Comparison of ENCODE assay signal across 18 mouse cellular contexts in the genomic region with DNA sequence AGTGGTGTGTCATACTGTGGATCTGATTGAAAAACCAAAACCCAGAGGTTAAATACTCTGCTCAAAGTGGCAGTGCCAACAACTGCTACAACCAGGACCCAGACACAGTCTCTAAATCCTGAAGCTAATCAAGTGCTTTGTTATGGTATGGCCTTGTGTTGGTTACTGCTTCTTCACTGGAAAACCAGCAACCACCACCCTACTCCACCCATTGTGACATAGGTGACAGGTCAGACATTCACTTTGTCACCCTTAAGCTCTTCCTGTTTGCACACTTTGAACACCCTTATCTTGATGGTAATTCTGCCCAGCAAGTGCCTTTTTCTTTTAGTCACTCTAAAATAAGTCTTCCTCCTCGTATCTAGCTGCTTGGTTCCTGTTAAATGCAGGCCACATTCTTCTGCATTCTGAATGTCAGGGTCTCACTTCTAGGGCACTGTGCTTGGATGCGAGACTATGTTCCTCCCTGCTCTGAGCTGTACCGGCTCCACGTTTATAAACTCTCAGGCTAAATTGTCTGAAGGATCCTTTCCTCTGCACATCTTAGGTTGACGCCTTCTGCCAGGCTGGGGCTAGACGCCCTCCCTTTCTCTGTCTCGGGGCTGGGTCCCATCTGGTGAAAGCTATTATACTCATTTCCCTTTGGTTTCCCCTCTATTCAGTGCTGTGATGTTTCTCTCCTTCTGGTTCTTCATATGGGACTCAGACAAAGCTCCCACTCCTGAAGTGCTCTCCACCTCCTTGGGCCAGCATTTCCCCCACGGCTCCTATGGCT. TPM values are rescaled to one million over a fixed set of nuclear protein-coding genes. Genes with fewer than 3 reads are reported as not detected.
A peak's percentile ranks its signal among the peaks of the same experiment; 100 is the strongest.
DNase-seq lines count a peak whose midpoint lies in the region; ATAC-seq and TF ChIP-seq lines count a peak whose summit lies in the region.
"Had no signal": no experiment of that assay in that cellular context is flagged by ENCODE, and none has a peak within 500 bp of the region (broad histone marks: within the 10 kb centered on the region; RNA-seq: fewer than 3 reads in every experiment).

No protein-coding gene starts in this region.

- H3K27ac ChIP-seq in midbrain, embryonic 13.5 days, result no peak overlapping the region
- no peak overlapping the region; the same call in 1 of the 2 replicates for H3K27ac ChIP-seq in midbrain, embryonic 11.5 days (ENCODE audit: low read depth, low read length)
- peak overlapping the region; percentile 23 for H3K27ac ChIP-seq in bone marrow, adult 2 months (ENCODE audit: control insufficient read depth, insufficient read depth, low read depth, low read length, poor library complexity)
- H3K27ac ChIP-seq: limb, embryonic 12.5 days; midbrain, embryonic 10.5 days; stomach, embryonic 15.5 days had no signal

- no peaks in the 10 kb centered on the region for H3K36me3 ChIP-seq in midbrain, embryonic 13.5 days
- H3K36me3 ChIP-seq in midbrain, embryonic 11.5 days (ENCODE audit: control insufficient read depth, insufficient read depth, low read length), result no peaks in the 10 kb centered on the region
- H3K36me3 ChIP-seq: G1E; limb, embryonic 12.5 days; midbrain, embryonic 10.5 days; stomach, embryonic 15.5 days had no signal

- H3K4me2 ChIP-seq in midbrain, embryonic 13.5 days (replicated peaks), result no peak overlapping the region
- H3K4me2 ChIP-seq in midbrain, embryonic 11.5 days, result no peak overlapping the region
- H3K4me2 ChIP-seq: limb, embryonic 12.5 days; stomach, embryonic 15.5 days had no signal

- no peak overlapping the region for H3K9ac ChIP-seq in midbrain, embryonic 13.5 days (replicated peaks)
- no peak overlapping the region for H3K9ac ChIP-seq in midbrain, embryonic 11.5 days (ENCODE audit: low read length)
- H3K9ac ChIP-seq: limb, embryonic 12.5 days; liver, postnatal 0 days; stomach, embryonic 15.5 days had no signal

- peak; percentile 45 for ATAC-seq in midbrain, embryonic 13.5 days
- no peak for ATAC-seq in midbrain, embryonic 11.5 days (ENCODE audit: low FRiP score)

- DNase-seq in midbrain, embryonic 11.5 days (ENCODE audit: low spot score, missing footprints), result no peak
- DNase-seq in induced T-regulatory cell, adult 2 months (ENCODE audit: low read depth), result peak; percentile 92
- DNase-seq in thymus, postnatal 14 days, result peak; percentile 38
- no peak for DNase-seq in left cerebral cortex, adult 8-10 months (ENCODE audit: low spot score in 2 of 2)
- no peak for DNase-seq in left cerebral cortex, postnatal 4 days
- DNase-seq: gastrocnemius, postnatal 25 days; kidney, adult 11 months; liver, postnatal 0 days; right cerebral cortex, adult 18-20 months had no signal

- no peak for TF ChIP-seq POLR2A in bone marrow, adult 2 months (IDR thresholded peaks at IDR 0.05; ENCODE audit: borderline replicate concordance, control insufficient read depth, low read depth, low read length)

- 62% methylated on average over 8 of the region's 8 CpGs for whole genome bisulfite sequencing in midbrain, embryonic 13.5 days
- 73% methylated on average over 8 of the region's 8 CpGs for WGBS in midbrain, embryonic 11.5 days
- WGBS in bone marrow, adult 2 months, result 36% methylated on average over 8 of the region's 8 CpGs

- H3K4me3 ChIP-seq in midbrain, embryonic 13.5 days (replicated peaks), result no peak overlapping the region
- H3K4me3 ChIP-seq in midbrain, embryonic 11.5 days (ENCODE audit: low read depth, low read length), result no peak overlapping the region
- H3K4me3 ChIP-seq in bone marrow, adult 2 months (replicated peaks; ENCODE audit: control insufficient read depth, low read depth, low read length), result no peak overlapping the region
- H3K4me3 ChIP-seq: limb, embryonic 12.5 days; midbrain, embryonic 10.5 days; stomach, embryonic 15.5 days had no signal

- intact Hi-C loops in left cerebral cortex, postnatal 4 days (cut with DNase I), result no loop called here

- no peaks in the 10 kb centered on the region for H3K9me3 ChIP-seq in midbrain, embryonic 13.5 days
- no peaks in the 10 kb centered on the region for H3K9me3 ChIP-seq in midbrain, embryonic 11.5 days (ENCODE audit: control insufficient read depth, low read length)
- H3K9me3 ChIP-seq: limb, embryonic 12.5 days; midbrain, embryonic 10.5 days; stomach, embryonic 15.5 days had no signal

- H3K27me3 ChIP-seq in midbrain, embryonic 13.5 days, result no peaks in the 10 kb centered on the region
- H3K27me3 ChIP-seq in midbrain, embryonic 11.5 days (ENCODE audit: control insufficient read depth, insufficient read depth, low read length), result no peaks in the 10 kb centered on the region
- H3K27me3 ChIP-seq: limb, embryonic 12.5 days; stomach, embryonic 15.5 days had no signal

- TF ChIP-seq CTCF in bone marrow, adult 2 months (IDR thresholded peaks at IDR 0.05; ENCODE audit: control insufficient read depth, insufficient read depth, low read length), result no peak

- H3K4me1 ChIP-seq in midbrain, embryonic 13.5 days (replicated peaks), result no peaks in the 10 kb centered on the region
- H3K4me1 ChIP-seq in midbrain, embryonic 11.5 days (ENCODE audit: control insufficient read depth, insufficient read depth, low read length), result no peaks in the 10 kb centered on the region
- peaks cover 3% of the 10 kb centered on the region for H3K4me1 ChIP-seq in bone marrow, adult 2 months (ENCODE audit: control insufficient read depth, insufficient read depth, low read length)
- H3K4me1 ChIP-seq: midbrain, embryonic 10.5 days; stomach, embryonic 15.5 days had no signal

RNA-seq across cellular contexts. Expression of gene Atp6v1g3, which starts 30.8 kb away (rescaled TPM):
- not detected in 2 replicates for polyA plus RNA-seq in midbrain, embryonic 13.5 days (2015; fragmentation: Nextera tagmentation; extraction: Ambion mirVana)
- not detected in 2 replicates for polyA plus RNA-seq in midbrain, embryonic 11.5 days (2014; fragmentation: Nextera tagmentation; extraction: Ambion mirVana)
- not detected in 2 replicates for polyA plus RNA-seq in bone marrow, adult 2 months (2011; ENCODE audit: insufficient read depth, insufficient read length, low replicate concordance, missing spikeins)
- not detected for total RNA-seq in left cerebral cortex, adult 8-10 months (2022)
- not detected for total RNA-seq in left cerebral cortex, postnatal 4 days (2021)
- total RNA-seq: G1E; gastrocnemius, postnatal 25 days had no signal
- polyA plus RNA-seq: G1E; heart, postnatal 0 days; large intestine, adult 2 months; liver, postnatal 0 days; midbrain, embryonic 10.5 days; neural tube, embryonic 14.5 days; stomach, embryonic 15.5 days had no signal

Comparison
In these comparisons a context has a peak if more than half of its experiments do, and no peak if none do; other contexts are left out.
1. DNase-seq: peak in induced T-regulatory cell, adult 2 months (single experiment) and thymus, postnatal 14 days (single experiment); none in midbrain, embryonic 11.5 days (single experiment), left cerebral cortex, adult 8-10 months (0 of 2) and left cerebral cortex, postnatal 4 days (single experiment).